Mouse (Mus musculus) inflammation-experienced regulatory T-cells, adult 6 months (primary cell): ENCODE results near the gene Dlx4. TPM values are rescaled to one million over a fixed set of nuclear protein-coding genes. Genes with fewer than 3 reads are reported as not detected.

Experiments
- ATAC-seq: one replicate; pipeline ENCODE4 v1.8.0; 2017
- polyA plus RNA-seq, 3 experiments: library from polyadenylated mRNA; unstranded; fragments of 100-300 nt; shearing (Covaris generic); gene quantifications; one replicate each; pipeline ENCODE4 v1.2.1; 2017

The Dlx4 gene
- polyA plus RNA-seq, 3 experiments from 2014 or later, result not detected

DNA sequence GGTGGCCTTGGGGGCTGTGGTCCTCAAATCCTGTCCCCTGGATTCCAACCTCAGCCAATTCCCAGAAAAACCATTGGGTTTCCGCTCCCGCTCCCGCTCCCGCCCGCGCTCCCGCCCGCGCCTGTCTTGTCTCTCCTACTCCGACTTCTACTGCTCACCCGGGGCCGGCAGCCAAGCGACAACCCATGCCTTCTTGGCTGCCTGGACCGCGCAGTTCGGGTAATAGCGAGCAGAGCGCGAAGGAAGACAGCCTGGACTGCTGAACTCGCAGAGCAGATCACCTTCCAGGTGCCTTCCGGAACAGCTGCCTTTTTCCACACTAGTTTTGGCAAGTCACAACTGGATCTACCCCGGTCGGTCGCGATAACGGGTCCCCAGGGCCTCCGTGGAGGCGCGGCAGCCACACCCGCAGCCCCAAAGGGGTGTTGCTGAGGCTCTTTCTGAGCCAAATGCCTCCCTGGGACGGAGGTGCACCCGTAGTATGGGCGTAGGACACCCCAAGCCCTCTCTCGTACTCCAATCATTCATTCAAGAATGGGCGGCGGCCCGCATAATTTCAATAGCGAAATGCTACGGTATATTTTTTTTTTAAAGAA is 3.0 kb downstream of the Dlx4 start:
- ATAC-seq, result no peak

DNA sequence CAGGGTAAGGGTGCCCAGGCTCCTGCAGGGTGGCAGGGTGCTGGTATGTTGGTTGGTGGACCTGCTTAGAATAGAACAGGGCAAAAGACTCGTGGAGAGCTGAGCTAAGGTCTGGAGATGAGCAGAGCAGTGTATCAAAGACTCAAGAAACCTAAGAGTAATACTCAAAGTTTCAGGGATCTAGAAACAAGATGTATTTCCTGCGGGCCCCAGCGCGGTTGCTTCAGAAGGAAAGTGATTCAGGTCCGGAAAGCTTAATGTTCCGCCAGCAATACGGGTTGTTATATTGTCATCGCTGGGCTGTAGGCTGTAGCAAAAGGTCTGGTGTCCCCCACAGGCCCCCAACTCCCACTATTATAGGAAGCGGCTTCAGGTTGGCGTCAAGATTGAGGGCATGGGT is 3.8 kb downstream of the Dlx4 start:
- no peak for ATAC-seq

DNA sequence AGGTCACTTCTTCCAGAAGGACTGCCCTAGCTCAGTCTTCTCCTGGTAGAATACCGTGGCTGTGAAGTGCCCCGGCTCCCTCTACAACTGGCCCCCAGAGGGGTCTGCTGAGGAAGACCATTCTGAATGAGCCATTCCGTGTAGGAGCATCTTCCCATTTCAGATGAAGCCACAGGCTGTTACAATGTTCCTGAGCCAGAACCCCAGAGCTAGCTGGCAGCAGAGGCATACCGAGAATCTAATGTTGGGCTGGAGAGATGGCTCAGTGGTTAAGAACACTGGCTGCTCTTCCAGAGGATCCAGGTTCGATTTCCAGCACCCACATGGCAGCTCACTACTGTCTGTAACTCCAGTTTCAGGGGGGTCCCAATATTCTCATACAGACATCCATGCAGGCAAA is 6.2 kb downstream of the Dlx4 start:
- no peak for ATAC-seq

GRCm38 (mm10) chr11:95137281-95137680 is 8.8 kb downstream of the Dlx4 start:
- no peak for ATAC-seq

GRCm38 (mm10) chr11:95133321-95133720 is 12.7 kb downstream of the Dlx4 start:
- no peak for ATAC-seq

GRCm38 (mm10) chr11:95130668-95131252 is 15.3 kb downstream of the Dlx4 start:
- ATAC-seq, result no peak

DNA sequence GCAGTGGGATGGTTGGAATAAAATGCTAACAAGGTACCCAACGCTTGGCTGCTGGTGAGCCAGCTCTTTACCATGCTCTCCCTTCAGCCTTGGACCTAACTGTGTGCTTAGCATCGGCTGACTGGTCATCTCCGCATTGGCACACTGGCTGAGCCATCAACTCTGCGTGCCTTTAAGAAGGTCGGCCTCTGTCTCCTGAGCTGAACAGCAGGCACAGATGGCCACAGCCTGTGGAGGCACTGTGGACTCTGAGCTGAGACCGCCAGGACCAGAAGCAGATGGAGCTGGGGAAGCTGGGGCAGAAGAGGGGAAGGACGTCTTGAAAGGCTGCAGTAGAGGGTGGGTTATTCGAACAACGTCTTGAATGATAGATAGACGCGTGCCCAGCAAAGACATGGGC is 17.7 kb downstream of the Dlx4 start:
- no peak for ATAC-seq

DNA sequence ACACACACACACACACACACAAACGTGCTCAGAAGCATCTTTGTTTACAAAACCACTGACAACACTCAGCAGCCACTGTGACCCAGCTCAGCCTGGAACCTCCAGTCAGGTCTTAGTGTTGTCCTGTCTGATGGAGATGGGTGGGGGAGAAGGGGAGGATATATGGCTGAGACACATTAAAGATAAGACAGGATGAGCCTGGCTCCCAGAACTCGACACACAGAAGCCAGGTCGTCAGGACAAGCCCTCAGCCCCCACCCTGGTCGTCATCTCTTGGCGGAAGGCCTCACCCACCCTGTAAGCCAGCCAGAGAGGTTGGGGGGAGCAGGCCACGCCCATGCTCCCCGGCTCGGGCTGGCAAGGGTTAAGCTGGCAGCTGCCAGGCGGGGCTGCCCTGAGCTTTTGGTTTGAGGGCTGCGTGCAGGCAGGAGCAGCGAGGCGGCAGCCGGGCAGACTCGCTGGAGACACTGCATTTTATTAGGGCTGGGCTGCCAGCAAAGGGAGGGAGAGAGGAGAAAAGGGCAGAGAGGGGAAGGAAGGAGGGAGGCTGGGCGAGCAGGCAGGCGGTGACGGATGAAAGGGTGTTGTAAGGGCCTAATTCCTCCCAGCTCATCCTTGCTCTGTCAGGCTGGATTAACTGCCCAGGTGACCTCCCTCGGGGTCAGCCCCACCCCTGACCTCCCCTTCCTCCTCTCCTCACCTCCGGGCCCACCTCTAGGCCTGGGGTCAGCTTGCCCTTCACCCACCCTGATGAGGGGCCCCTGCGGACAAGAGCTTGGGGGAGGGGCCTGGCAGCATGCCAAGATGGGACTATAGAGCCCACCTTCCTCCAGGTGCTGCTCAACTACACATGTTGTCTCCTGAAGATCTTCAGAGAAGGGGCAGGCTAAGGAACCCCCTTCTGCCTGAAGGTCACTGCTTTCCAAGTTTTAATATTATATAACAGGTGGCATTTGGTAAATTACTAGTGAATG is 19.5 kb downstream of the Dlx4 start:
- no peak for ATAC-seq

DNA sequence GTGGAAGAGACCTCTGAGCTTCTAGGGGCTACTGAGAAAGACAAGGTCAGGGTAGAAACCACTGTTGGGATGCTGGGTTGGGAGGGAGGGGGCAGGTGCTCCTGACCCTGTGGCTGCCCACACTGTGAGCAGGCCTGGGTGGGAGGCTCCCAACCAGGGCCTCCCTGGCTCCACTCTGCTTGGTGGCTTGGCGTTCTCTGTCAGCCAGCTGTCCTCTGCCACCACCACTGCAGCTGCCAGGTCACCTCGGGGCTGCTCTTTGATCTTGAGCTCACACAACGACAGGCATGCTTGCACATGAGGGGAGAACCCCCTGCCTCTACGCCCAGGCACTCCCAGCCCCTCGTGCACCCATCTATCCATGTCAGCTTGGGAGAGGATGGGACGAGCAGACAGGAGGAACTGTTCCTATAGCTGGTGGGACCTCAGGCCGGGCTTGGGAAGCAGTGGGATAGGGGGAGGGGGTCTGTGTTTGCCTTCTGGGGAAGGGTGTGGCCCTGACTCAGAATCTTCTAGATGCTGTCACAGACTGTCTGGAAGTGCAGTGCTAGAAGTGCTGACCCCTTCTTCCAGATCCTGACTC is 20.6 kb downstream of the Dlx4 start:
- no peak for ATAC-seq

DNA sequence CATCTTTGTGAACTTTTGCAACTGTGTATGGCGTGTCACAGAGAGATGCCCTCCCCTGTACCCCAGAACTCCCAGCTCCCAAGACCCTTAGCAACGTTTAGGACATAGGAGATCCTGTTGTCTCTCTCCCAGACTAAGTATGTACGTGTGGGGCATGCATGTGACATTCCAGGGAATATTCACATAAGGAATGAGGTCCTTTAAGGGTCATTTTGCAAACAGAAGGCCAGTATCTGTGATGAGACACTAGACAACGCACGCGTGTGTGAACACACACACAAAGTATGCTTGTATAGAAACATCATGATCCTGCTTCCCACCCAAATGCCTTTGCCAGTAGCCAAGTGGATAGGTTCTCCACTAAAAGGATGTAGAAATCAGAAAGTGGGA is 24.0 kb downstream of the Dlx4 start:
- no peak for ATAC-seq

- no peak for ATAC-seq
Measured at GRCm38 (mm10) chr11:95121161-95122099, 24.6 kb downstream of the Dlx4 start.

GRCm38 (mm10) chr11:95120633-95121020 is 25.4 kb downstream of the Dlx4 start:
- ATAC-seq, result no peak

DNA sequence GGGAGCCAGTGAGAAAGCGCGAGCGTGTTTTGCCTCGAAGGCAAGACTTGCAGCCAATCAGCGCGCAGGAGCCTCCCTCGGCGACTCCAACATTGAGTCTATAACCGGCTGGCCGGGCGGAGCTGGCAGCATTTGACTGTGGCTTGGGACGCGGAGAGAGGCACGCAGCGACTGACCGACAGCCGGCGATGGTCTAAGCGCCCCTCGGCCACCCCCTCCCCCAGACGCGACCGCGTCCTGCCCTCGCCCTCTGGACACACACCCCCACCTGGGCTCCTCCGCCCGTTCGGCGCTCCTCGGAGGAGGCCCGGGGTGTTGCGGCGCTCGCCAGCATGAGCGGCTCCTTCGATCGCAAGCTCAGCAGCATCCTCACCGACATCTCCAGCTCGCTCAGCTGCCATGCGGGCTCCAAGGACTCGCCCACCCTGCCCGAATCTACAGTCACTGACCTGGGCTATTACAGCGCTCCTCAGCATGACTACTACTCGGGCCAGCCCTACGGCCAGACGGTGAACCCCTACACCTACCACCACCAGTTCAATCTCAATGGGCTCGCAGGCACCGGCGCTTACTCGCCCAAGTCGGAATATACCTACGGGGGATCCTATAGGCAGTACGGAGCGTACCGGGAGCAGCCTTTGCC is 26.0 kb downstream of the Dlx4 start, which contains the start of gene Dlx3:
Gene Dlx3 (plus strand): TSS at position 130 of the 643 bp plus-strand sequence.
- ATAC-seq, result no peak

DNA sequence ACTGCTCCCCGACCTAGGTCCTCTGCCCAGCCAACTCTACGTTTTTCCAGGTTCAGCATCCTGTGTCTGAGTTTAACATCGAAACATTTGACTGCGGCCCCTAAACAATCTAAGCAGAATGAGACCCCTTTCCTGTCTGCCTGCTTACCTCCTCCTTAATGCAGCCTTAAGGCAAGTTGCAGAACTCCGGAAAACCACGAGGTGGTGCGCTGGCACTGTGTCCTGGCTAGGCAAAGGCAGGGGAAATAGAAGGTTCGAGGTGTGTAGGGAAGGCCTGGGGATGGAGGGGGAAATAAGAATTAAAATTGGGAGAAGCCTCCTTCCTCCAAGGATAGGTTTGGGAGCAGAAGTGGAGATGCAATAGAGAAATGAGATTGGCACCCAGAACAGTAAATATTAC is 27.6 kb downstream of the Dlx4 start:
- no peak for ATAC-seq

DNA sequence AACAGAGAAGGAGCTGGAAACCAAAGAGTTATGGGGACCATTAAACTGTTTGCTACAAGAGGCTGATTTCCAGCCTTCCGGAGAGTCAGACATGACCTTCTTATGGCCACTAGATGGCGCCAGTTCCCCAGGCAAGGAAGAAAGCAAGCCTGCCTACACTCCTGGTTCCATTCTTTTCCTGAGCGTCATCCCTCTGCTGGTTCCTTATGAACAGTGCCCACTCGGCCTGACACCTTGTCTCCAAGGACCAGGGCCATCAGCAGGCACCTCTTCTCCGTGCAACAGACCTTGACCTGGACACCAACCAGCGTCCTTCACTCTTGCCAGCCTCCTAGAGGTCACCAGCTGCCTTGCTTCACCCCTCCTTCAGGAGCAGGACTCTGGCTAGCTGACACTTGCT is 29.0 kb downstream of the Dlx4 start:
- ATAC-seq, result no peak

- no peak for ATAC-seq
Measured at GRCm38 (mm10) chr11:95110081-95110480, 36.0 kb downstream of the Dlx4 start.

GRCm38 (mm10) chr11:95109000-95109399 is 37.1 kb downstream of the Dlx4 start:
- no peak for ATAC-seq

GRCm38 (mm10) chr11:95106440-95107236 is 39.4 kb downstream of the Dlx4 start:
- ATAC-seq, result no peak

DNA sequence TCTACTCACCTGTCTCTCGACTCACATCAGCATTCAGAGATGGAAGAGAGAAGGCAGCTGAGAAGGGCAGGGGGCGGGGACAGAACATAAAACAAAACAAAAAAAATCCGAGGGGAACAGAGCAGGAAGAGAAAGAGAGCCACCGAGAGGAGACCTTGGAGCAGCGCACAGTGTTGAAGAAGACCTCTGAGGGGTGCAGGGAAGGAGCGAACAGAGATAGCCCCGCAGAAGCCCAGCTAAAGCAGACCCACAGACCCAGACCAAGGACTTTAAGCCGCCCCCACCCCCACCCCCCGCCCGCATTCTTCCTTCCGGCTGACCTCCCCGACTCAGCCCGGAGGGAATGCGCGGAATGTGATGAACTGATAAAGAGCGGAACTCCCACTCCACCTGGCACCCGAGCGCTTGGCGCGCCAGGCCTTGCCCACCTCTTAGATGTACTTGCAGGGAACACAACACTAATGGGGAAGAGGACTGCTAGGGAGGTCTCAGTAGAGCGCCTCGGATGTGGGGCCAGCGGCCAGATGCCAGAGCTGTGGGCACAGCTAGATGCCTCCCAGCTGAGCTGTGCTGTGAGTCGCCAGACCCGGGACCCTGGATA is 40.7 kb downstream of the Dlx4 start:
- no peak for ATAC-seq

DNA sequence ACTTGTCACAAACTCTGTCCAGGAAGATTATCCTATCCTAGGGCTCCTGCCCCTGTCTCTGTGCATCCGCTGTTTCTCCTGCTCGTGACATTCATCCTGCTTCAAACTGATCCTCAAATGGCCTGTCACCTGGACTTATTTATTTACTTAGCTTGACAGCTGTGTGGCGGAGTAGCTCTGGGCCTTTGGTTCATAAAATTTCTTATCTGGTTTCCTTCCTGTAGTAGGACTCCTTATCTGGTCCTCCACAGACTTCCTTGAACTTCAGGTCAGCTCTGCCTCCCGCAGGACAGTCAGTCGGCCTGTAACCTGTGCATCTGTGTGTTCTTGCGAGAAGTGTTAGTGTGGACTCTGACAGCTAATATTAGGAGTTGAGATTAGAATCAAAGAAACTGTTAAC is 41.8 kb downstream of the Dlx4 start:
- ATAC-seq, result no peak
